Mouse (Mus musculus): Measurements from ENCODE around the gene Bcar3.
A peak's percentile ranks its signal among the peaks of the same experiment; 100 is the strongest.

Bcar3 gene

DNA sequence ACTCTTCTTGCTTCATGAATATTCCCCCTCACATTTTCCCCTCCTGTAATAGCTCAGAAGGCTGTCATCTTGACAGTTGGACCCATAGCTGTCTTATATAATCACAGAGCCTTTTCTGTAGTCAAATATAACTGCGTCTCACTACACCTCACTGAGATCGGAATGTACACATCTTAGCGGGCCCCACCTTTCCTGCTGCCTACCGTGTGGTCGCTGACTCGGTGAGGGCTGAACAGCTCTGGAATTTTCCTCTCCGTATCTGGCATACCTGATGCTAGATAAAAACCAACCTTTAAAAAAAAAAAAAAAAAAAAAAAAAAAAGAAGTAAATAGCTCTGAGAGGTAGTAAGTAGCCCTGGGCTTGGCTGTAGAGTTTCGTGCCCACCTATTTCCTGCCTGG lies 164.8 kb downstream of the Bcar3 start:
- no peak for DNase-seq (ENCODE audit: low spot score in 2 of 2)

DNA sequence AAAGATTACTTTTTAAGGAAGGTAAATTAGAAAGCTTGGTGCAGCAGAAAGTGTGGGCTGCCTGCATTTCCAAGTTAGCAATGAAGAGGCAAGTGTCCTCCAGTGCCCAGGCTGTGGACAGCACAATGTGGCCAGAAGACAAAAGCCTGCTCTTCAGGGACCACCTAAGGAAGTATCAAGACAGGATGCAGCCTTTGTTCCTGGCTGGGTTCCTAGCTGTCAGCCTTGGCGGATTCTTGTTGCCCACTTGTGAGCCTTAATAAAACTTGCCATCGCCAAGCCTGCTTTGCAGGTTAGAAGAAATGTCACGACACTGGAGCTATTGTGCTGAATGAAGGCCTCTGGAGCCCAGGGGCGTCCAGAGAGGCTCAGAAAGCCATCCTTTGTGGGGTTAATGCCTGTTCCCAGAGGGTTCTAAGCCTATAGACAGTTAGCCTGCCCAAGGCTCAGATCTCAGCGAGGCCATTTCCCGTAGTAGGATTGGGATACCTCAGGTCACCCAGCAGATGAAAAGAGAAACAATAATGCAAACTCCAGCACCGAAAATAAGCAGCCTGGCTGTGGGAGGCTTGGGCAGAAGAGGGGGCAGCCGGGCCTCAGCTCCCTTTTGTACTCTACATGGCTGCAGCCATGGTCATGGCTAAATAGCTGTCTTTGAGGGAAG lies 167.0 kb downstream of the Bcar3 start:
- no peak for DNase-seq (ENCODE audit: low spot score in 2 of 2)

DNA sequence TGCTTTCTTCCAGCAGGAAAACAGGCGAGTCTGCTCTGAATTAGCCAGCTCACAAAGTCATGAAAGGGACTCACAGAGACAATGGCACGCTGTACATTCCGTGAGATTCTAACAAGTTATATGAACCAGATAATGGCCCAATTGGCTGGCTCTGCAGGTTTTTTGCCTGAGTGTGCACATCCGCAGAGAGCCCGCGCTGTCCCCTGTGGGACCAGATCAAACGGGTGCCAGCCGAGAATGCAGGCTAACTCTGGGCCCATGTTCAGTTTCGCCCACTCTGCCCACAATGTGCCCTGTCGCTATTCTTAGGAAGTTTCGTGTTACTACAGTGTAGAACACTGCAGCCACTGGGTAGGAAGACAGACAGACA lies 167.6 kb downstream of the Bcar3 start:
- DNase-seq (ENCODE audit: low spot score in 2 of 2), result peak in 1 of 2 experiments; percentile 44

DNA sequence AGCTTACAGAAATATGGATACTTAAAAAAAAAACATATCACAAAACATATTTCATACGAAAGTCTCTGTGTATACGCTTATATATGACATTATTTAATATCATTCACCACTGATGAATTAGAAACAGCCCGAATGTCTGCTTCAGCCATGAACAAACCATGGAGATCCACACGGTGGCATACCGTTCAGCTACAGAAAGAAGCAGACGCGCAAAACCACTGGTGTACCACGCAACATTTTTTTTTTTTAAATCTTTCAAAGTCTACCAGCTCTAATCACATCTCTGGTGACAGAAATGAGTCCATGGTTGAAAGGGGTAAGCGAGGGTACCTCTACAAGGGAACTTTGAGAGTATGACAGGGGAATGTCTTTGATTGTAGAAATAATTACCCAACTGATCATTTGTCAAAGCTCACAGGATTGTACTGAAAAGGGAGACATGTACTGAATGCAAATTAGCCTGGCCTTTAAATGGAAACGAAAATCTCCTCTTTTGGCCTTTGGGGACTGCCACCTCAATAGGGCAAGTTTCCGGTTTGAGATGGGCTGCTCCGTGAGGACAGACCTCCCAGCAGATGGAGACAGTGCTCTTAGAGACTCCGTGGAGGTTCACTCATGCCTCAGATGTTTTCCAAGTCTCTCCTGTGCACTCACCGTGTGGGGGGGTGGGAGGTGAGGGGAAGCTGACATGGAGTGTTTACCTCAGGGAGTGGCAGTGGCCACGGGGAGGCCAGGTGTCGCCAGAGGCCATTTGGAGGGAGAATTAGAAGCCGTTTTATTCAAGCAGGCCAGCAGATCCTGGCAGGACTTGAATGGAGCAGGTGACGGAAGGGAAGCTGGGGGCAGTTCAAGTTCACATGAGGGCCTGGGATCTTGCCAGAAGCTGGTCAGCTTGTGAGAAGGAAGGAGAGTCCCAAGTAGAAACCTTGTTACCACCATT lies 168.3 kb downstream of the Bcar3 start:
- peak; percentile 66 to 75 for DNase-seq (ENCODE audit: low spot score in 2 of 2)

DNA sequence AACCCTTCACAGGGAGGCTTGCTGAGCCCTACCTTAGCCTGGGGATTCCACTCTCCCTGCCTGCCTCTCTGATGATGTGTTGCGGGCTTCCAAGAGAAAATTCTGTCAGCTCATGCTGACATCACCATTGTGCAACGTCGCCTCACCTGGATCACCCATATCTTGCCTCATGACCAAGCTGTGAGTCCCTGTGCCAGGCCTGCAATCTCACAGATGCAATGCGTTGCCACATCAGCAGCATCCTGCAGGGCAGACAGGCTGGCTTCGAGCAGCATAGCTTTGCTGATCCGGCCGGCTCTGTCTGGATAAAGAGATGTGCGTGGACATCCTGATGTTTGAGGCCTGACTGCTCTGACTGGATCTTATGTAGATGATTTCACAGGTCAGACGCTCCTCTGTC lies 169.2 kb downstream of the Bcar3 start:
- DNase-seq (ENCODE audit: low spot score in 2 of 2), result no peak

DNA sequence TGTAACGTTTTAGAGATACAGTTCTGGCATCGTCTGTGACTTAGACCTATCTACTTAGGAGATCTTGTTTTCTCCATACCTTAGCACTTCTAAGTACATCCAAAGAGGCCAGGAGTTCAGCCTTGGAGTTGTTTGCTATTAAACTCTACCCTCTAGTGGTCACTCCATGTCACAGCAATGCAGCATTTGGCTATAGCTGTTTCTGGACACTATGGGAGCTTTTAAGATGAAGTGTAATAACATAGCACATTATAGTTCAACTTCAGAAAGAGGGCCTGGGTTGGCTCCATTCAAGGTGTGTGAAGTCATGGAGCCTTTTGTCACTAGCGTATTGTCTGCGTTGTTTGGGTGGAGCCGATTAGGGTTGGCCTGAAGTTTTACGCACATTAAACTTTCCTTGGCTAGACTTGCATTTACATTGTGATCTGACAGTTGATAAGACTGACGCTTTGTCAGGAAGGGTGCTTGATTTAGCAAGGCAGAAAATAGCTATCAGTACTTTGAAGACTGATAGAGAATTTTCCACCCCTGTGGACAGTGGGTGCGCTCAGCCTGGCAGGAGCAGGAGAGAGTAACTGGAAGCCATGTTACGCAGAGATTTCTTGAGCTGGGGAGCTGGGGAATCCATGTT lies 172.3 kb downstream of the Bcar3 start:
- DNase-seq (ENCODE audit: low spot score in 2 of 2), result peak; percentile 64 to 67

DNA sequence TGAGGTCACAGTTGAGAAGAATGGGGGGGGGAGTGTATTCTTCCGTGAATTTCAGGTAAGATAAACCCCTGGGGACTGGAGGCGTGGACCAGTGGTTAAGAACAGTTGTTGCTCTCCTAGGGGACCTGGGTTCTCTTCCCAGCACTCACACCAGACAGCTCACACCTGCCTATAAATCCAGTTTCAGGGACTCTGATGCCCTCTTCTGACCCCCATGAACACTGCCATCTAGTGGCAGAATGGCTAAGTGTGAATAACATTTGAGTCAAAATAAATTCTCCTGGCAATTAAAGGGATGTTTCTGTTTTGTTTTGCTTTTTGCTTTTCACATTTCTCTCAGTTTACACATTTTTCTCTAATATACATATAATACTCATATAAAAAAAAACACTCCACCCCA lies 174.0 kb downstream of the Bcar3 start:
- no peak for DNase-seq (ENCODE audit: low spot score in 2 of 2)

DNA sequence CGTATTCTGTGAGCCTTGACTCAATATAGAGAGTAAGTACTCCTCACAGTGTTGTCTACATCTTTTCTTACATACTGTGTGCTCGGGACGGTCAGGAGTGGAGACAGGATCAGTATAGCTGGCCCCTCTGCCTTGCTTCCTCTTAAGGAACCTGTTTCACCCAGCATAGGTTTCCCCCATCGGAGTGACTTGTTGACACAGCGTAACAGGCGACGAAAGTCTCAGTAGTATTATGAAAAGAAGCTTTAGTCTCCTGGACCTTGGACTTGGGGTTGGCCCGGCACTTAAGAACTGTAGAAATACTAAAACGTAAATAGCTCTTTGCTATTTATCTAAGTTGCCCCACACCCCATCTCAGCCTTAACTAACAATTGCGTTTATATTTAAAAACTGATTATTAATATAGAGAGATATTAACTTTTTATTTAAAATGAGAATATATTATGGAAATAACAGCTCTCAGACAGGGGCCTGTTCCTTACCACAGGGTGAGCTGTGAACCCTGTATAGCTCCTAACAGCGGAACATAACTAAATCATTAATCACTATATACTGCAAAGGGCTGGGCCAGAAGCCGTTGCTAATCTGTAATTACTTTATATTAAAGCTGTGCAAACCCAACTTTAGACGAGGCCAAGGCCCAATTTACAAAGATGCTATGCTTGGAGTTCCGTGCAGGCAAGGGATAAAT lies 176.5 kb downstream of the Bcar3 start:
- DNase-seq (ENCODE audit: low spot score in 2 of 2), result no peak

DNA sequence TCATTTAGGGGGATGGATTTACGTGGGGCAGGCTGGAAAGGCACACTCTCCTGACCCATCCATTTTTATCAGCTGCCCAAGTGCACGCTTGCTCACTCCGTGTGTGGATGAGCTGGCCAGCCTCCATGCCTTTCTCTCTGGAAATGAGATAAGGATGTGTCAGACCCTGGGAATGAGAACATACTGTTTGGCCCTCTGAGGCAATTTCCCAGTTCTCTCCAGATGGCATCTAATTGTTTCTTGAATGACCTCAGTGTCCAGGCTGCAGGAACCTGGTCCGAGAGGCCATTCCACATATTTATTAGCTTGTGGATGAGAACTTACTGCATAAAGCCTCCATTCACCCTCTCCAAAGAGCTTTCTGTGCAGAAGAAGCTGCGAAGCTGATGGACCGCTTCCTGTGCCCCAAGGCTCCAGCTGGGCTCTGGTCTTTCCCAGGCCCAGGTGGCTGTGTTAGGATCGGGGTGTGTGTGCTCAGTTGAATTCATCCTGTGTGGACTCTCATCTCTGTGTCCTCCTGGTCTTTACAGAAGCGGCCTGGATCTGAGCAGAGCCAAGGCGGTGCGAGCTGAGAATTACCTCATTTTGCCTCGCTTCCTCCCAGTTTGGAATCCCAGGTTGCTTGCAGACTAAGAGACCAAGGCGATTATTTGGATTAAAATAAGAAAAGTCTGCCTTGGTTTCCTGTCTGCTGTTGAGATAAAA lies 177.2 kb downstream of the Bcar3 start:
- peak in 1 of 2 experiments; percentile 57 for DNase-seq (ENCODE audit: low spot score in 2 of 2)

DNA sequence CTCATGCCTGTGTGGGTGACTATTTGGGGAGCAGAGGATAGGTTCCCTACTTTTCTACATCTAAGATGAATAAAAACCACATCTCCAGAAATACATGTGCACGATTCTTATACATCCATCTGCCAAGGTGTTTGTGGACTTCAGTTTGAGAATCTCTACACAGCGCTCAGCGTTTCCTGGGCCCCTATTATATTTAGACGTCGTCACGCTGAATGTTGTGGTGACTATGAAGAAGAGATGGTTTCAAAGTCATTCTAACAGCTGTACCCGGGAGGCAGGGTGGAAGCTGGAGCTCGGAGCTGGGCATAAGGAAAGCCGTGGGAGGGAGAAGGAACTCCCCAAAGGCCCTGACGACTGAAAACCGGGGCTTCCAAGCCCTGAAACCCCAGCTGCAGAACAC lies 178.5 kb downstream of the Bcar3 start:
- no peak for DNase-seq (ENCODE audit: low spot score in 2 of 2)

DNA sequence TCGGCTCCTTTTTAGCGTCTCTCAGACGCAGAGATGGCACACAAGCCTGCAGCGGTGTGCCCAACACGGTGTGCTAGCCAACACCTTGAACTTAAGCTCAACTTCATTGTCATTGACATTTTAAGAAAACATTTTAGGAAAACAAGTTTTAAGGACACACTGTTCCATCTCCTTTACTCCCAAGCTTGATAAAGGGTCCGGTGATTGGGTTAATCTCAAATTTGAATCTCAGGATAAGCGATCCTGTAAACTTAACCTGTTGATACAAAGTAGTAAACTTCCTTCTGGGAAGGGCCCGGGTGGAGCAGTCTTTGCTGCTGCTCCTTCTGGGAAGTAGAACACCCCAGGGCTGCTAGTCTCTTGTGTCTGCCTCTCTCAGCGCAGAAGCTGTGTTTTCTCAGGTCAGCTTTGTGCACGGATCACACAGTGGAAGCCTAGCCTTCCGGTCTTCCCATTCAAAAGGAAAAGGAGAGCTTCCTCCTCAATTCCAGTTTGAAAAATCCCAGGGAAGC lies 179.6 kb downstream of the Bcar3 start:
- DNase-seq (ENCODE audit: low spot score in 2 of 2), result no peak

DNA sequence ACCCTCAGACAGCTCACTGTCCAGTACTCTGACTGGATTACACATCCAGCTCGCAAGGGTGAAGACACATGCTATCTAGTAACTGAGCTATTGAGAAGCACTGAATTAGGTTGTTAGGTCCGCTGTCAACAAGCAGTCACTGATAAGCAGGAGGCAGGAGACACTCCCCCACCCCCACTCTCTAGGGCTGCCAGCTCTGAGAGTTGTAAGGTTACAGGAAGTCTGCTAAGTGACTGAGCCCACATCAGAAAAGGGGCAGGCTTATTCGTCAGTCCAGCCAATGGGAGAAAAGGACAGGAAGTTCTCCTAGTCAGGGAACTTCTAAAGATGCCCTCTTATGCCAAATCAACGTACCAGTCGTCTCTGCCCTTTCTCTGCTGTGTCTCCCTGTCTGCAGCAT lies 180.1 kb downstream of the Bcar3 start:
- DNase-seq (ENCODE audit: low spot score in 2 of 2), result no peak

DNA sequence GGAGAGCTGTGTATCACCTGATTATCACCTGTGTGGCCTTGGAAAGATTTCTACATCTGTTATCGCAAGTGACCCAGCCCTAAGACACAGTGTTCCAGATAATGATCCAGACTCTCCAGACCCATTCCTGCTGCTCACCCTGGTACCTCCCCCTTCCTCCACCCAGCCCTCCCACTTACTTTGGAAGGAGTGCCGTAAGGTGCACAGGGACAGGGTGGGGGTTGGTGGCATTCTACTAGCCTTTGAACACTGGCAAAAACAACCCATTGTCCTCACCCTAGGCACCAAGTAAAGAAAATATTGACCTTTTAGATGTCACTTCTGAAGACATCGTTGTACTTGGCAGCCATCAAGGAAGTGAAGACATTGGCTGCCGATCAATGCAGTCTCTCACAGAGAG lies 180.9 kb downstream of the Bcar3 start:
- no peak for DNase-seq (ENCODE audit: low spot score in 2 of 2)

DNA sequence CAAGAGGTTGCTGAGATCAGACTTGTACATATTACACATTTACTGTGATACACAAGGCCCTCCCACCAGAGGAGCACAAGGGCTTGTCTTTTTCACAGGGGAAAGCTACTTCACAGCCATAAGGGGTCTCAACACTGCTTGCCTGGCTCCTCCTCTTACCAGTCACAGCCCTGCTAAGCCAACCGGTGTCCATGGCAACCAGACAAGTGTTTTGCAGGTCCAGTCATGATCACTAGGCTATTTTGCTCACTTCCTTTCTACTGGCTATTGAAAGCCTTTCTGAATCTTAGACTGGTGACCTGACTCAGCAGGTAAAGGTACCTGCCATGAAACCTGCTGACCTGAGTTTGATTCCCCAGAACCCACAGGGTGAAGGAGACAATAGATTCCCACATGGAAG lies 181.8 kb downstream of the Bcar3 start:
- DNase-seq (ENCODE audit: low spot score in 2 of 2), result peak; percentile 61 to 72

DNA sequence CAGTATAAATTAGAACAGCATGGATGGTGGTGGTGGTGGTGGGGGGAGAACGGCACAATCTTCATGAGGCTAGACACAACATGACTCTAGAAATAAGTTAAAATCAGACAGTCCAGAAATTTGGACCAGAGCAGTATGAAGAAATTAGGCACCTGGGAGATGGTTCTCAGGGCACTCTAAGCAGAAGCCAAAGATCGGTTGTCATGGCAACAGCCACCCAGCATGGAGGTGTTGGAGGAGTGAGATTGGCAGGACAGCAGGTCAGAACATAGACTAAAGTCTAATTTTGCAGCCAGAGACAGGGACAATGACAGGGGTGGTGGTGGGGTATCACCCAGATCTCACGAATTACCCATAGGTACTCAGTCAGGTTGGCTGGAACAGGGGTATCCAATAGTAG lies 182.7 kb downstream of the Bcar3 start:
- no peak for DNase-seq (ENCODE audit: low spot score in 2 of 2)

DNA sequence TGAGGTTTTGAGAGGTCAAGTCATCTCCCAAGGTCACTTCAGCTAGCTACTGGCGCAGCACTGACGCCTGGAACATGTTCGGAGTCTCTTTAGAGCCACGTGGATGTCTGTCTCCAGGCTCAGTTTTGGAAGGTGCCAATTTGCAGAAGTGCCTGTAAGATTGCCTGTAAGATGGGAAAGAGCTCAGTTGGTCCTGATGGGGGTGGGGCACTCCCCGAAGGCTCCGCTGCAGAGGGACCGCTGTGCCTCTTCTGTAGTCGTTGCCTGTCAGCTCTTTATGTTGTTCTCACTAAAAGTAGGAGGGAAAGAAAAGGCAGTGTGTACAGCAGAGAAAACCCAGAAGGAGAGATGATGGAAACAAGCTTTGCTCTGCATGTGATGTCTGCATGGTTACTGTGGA lies 183.6 kb downstream of the Bcar3 start:
- DNase-seq (ENCODE audit: low spot score in 2 of 2), result peak; percentile 61 to 76

DNA sequence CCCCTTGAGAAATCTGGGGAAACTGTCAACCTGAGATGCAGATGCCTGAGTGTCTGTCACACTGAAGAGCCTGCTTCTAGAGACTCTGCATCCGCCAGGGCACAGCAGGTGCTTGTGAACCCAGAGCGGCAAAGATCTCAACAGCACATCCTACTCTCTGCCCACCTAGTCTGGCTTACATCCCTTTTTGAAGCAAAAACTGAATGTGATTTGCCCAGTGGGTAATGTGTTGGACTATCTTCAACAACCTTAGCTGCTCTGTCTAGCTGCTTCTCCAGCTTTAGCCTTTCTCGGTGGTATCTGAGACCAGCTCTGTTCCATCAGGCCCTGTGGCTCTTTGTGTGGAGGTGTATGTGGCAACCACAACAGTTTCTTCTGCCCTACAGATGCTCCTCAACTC lies 184.8 kb downstream of the Bcar3 start:
- no peak for DNase-seq (ENCODE audit: low spot score in 2 of 2)

DNA sequence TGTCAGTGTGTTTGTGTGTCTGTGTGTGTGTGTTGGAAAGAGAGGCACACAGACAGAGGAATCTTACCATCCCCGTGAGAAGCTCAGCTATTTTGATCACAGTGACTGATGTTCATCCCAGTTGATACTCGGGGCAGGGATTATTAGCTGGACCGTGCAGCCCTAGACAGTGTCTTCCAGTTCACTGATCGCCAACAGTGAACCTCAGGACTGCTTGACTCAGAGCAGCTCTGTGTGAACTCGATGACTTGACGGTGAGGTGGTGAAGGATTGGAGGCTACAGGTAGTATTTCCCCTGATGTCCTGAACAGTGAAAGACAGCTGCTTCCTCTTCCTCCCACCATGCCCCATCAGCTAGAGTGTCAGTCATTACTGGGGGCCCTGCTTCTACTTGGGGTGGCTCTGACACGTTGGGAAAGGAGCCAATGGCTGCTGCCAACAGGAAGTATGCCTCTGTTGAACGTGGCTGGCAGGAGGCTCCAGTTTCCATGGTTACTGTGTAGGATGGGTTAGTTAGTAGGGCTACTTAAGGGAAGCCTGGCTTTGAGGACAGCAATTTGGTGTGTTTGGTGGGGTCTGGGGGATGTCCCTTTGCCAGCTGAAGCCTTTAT lies 186.2 kb downstream of the Bcar3 start:
- DNase-seq (ENCODE audit: low spot score in 2 of 2), result peak; percentile 80 to 90

DNA sequence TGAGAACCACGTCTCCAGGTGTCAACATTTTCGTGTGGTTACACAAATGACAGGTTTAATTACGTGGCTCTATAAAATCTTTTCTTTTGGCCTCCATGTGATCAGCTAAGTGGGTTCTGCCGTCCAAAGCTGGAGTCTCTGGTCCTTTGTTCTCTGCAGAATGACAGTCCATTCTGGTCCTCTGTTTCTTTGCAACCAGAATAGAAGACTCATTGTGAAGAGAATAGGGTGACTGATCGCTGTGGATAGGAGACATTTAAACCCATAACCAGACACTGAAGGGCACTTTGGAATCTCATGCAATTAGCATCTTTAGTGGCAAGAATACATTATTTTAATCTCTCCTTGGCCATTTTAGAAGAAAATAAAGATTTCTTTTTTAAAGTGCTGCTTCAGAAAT lies 187.1 kb downstream of the Bcar3 start:
- DNase-seq (ENCODE audit: low spot score in 2 of 2), result no peak

DNA sequence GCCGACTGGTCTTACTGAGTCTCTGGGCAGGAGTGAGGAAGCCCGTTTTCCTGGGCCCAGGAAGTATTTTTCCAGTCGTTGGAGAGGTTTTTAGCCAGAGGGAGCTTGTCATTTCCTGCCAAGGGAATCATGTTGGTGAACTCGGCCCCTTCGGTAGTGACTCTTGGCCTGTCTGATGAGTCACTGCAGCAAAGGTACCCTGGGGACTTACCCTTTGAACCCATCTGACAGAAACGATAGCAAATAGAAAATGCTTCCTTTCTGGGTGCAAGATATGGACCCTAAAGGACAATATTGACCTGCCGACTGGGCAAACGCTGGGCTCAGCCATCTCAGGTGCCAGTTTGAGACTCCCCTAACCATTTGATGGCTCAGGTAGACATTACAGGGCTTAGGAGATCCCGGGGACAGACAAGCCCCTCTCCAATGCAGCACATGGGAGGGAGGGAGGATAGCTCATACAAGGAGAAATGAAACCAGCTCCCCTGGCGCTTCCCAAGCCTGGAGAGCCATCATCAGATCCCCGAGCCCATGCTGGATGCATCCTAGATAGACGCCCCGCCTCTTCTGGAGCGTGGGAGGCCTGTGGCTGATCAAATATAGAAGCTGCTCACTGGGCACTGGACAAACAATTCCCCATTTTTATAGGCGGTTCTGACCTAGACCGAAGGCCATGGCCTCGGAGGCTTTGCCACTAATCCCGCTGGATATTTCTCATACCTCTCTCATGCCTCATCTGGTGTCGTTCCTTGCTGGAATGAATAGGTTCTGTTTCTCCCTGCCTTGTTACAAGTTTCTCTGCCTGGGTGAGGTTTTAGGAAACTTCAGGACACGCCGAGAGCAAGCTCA lies 188.2 kb downstream of the Bcar3 start:
- peak in 1 of 2 experiments; percentile 33 for DNase-seq (ENCODE audit: low spot score in 2 of 2)

All from right cerebral cortex, postnatal 10 days (tissue).